Mouse (Mus musculus) right cerebral cortex, postnatal 25 days (tissue): ENCODE data around the gene Vac14.

Source experiments
- DNase-seq: peaks from one replicate; pipeline ENCODE4 v3.0.0; 2022

Gene Vac14

DNA sequence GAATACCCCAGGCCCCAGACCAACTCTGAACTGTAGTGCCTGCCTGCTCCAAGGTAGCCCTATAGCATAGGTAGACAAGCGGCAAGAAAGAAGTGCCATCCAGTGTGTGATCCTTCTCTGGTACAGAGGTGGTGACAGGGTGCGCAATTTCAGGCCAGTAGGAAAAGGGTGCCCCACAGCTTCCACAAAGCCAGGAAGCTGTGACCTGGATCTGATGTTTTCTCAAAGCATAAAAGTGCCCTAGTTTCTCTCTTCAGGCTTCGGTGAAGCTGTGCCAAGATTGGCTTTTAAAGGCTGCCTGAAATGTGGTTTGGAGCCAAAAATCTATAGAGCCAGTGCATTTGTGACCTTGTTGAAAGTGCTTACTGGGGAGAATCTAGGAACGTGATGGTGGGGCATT lies 76.4 kb downstream of the Vac14 start:
- no peak for DNase-seq

DNA sequence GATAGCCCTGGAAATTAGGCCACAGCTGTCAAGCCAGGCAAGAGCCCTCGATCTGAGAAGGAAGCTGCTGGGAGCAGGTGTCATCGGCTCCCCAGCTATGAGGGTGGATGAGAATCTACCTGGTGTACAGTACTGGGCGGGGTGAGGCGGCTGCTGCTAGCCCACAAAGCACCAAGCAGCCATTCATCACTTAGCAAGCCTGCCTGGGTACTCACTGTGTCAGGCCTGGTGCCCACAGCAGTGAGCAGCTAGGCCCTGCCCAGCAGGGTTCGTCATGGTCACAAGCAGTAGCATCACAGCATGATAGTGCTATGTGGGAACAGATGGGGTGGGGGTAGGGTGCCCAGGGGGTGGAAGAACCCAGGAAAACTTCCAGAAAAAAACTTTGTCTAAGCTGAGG lies 77.0 kb downstream of the Vac14 start:
- no peak for DNase-seq

DNA sequence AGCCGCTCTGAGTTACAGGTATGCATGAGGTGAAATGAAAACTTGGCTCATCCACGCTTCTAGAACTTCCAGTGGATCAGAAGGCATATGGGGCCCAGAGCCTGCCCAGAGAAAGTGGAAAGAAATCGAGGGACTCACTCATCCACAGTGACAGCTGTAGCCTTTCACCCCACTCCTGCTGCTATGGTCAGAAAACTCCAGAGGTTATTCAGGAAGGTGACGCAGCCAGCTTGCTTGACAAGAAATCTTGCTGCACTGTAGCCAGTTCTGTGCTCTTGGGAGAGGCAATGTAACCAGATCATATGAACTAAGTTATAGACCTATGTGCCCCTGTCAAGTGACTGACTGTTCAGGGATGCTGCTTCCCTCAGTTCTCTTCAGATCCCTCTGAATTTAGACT lies 77.7 kb downstream of the Vac14 start:
- no peak for DNase-seq

DNA sequence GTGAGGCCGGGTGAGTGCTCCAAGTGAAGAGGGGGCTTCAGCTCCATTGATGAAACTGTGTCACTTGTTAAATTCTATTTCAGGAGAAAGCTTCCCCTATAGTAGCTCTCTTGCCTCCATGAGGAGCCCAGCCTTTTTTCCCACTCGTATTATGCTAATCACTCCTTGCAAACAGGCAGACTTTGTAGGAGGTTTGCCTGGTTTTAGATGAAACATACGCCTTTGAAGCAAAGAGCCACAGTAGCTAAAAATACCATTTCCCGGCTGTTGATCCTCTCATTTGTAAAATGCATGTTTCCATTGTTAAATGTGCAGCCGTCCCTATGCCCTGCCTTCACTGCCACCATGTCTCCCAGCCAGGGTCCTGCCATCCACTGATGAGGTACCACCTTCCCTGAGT lies 79.2 kb downstream of the Vac14 start:
- no peak for DNase-seq

DNA sequence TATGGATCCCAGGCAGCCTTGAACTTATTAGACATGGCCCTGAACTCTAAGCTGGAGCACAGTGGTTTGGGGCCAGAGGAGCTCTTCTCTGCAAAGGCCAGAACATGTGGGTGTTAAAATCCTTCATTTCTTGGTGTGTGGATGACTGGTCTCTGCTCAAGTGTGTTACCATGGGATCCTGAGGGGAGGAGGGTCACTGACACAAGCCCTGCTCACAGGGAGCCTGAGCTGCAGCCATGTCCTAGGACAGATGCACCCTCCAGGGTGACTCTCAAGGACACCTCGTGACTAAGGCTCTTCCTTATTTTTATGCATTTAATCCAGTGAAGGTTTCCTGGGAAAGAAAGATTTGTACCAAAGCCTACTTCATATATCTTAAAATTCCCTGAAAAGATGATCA lies 79.7 kb downstream of the Vac14 start:
- DNase-seq = no peak

DNA sequence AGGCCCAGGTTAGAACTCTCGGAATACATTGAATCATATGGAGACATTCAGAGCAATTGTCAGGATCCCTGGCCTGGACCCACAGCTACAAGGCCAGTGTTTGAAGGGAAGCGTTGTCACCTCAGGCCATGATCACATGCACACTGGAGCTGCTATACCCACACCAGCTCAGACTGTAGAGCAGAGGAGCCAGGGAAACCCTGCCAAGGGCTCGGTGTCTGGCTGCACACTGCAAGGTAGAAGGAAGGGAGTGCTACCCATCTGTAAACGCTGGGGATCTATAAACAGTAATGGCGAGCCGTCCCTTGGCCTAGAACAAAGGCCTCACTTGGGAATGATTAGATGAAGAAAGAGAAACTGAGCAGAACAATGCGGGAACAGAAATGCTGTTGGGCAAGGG lies 81.1 kb downstream of the Vac14 start:
- no peak for DNase-seq

DNA sequence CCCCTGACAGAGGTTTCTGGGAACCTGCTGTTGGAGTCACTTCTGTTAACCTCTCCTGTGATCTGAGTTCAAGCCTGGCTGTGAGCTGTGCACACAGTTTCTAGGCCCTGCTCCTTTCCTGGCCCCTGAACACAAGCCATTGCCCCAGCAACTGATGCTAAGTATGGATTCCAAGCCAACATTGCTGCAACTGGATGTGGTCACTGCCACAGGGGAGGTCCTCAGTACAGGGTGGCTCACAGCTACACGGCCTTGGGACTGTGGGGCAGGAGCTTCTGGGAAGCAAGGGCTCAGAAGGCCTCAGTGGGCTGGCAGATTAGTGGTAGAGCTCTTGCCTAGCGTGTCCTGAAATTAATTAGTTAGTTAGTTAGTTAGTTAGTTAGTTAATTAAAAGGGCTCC lies 82.2 kb downstream of the Vac14 start:
- no peak for DNase-seq

DNA sequence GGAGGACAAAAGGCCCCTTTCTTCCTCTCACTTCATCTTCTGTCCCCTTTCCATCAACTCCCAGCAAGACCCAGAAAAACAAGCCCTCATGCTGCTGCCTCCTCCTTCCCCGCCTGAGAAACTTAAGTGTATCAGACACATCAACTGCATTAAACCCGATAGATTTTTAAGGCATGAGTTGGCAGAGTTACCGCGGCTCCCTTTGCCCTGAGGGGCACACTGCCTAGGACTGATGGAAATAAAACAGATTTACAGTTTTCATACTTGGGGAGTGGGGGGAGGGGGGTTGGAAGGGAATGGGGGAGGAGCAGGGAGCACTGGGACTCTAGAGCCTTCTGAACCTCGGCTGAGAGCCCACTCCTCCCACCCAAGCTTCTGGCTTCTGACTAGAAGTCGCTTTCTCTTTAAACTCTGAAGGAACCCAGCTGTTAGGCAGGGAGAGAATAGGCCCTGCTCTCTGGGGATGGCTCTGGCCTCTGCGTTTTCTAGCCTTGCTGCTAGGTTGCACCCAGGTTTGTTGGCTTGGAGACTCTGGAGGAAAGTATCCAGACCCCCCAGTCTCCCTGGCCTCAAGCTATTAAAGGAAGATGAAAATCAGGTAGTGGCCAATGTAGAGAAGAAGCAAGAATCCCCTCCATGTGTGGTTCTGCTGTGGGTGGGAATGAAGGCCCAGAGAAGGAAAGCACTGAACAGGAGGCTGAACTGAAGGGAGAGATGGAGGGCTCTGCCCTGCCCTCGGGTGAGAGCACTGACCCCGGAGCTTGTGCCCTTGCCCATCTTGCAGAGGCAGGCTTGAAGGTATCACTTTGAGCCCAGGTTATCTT lies 84.5 kb downstream of the Vac14 start:
- DNase-seq = no peak

DNA sequence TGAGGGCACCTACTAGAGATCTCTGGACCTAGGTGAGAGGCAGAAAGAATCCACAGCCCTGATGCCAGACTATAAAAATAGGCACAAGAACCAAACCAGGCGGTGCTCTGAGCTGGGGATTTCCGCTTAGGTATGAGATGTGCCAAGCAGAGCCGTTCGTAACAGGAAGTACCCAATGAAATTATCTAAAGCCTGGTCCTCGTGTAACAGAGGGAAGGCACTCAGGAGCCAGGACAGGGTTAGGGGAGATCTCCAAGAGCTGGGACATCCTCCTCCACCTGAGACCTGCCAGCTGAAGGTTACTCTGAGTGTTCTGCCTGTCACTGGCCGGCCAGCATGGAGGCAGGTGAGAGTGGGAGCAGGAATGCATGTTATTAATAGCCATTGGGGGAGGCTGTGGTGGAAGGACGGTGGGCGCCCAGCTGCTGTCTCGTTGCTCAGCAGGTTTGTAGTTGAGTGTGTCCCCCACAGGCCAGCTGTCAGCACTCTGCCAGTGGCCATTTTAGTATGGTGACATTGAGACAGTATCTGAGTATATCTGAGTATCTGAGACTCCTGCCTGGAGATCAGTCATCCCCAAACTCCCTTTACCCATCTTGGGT lies 85.2 kb downstream of the Vac14 start:
- no peak for DNase-seq

DNA sequence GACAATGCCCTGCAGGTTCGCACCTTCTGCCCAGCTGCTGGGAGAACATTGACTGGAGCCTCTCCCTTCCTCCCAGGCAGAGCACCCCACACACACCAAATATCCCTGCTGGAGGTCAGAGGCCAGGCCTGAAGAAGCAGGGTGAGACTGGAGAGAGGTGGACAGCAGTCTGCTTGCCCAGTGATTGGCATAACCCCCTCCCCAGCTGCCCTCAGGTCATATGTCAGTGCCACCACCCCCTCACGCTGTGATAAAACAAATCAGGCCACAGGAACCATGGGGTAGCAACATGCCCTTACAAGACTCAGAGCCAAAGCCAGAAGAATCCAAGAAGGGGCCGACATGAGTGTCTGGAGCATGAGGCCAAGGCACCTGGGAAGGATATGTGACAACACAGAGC lies 85.7 kb downstream of the Vac14 start:
- no peak for DNase-seq

DNA sequence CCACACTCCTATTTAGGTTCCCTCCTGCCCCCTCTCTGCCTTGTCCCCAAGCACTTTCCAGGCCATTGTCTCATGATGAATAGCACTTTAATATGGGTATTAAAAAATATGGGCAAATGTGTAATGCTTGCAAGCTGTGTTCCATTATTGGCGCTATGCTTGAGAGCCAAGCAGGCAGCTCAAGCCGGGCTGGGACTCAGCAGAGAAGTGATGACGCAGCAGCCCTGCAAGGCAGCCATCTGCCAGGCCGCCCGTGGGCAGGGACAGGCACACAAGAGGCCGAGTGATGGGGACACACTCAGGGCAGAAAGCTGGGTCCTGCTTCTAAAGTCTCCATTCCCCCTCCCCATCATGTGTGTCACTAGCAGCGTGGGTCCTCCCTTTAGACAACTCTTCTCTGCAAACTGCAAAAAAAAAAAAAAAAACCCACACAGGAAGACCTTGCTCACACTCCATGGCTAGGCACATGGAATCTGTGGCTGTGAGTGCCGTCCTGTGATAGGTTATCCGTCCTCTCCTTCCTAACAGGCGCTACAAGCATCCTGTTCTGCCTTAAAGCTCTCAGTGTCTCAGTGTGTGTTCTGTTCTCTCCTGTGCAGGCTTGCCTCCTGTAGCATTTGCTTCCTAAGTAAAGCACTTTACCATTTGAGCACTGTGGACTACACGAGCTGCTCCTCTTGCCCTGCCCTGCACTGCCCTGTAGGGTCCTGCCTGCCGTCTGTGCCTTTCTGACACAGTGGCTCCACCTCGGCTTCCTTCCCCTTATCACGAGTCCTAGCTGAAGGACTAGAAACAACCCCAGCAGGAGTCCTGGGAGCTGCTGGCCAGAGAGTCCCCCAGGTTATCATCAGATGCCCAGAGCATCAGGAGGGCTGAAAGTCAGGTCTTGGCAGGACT lies 87.3 kb downstream of the Vac14 start:
- no peak for DNase-seq

DNA sequence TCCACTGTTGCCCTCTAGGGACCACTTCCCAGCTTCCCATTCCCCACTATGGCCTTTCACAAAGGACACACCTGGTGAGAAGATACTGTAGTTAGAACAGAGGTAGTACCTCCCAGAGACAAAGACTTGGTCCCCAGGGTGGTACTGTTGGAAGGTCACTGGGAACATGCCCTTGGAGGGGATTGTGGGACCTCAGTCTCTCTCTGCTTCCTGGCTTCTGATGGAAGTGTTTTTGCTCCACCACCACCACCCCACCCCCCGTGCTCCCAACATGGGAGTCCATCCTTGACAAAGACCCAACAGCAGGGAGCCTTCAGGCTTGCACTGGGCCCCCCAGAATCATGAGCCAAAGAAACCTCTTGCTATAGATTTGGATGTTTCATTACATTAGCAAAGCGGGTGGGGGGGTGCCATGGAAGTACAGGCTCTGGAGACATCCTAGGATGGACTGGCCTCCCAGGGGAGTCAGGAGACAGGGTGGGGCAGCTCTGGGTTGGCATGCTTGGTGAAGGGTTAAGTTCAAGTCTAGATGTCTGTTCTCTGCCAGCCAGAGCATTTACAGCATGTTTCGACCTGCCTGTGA lies 88.0 kb downstream of the Vac14 start:
- DNase-seq = no peak

DNA sequence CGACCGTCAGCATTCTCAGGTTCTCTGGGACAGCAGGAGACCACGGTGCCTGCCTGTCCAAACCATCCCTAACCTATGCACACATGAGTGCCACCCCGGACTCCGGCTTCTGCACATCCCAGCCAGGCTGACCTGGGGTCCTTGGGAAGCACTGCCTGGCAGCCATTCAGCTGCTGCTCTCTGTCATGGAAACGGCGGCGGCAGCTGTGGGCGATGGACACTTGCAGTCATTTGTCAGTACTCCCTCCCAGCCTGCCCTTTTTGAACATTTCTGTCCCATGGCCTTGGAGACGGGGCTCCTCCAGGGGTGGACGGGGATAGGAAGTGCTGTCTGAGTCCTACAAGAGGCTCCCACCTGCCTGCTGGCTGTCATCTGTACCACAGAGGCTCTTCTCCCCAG lies 90.0 kb downstream of the Vac14 start:
- no peak for DNase-seq

DNA sequence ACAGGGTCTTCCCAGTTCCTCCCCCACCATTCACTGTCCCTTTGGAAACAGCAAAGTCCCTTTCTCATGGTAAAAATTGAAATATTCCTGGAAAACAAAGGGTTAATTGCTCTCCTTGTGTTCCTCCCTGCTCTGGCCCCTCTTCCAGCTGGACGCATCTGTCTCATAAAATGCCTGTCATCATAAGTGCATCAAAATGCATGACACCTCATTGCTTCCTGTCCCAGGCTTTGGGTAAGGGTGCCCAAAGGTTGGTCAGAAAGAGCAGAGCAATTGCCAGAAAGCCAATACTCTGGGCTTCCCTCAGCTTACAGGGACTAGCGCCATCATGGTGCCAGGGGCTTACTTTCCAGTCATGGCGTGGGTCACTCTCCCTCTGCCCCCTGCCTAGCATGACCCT lies 92.2 kb downstream of the Vac14 start:
- no peak for DNase-seq

DNA sequence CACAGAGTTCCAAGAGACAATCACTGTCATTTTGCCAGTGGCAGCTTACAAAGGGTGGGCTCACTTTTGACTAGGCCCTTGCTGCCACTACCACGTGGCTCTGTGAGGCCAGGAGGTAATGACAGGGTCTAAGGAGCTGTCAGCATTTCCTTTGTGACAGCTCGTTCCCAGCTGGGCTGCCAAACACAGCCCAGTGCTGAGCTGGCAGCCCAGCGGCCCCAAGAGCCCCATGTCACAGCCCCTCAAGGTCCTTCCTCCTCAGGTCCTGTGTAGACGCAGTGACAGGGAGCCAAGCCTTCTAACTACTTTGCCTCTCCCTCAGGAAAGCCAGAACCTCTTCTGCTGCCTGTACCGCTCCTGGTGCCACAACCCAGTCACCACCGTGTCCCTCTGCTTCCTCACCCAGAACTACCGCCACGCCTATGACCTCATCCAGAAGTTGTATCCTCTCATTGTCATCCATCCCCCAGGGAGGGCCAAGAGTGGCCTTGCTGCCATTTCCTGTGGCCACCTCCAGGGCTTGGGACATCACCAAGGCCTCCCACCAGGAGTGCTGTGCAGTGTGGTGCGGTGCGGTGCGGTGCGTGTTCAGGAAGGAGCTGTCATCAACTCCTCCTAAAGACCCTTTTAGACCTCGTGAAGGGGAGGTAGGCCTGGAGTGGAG lies 93.0 kb downstream of the Vac14 start:
- DNase-seq = no peak

DNA sequence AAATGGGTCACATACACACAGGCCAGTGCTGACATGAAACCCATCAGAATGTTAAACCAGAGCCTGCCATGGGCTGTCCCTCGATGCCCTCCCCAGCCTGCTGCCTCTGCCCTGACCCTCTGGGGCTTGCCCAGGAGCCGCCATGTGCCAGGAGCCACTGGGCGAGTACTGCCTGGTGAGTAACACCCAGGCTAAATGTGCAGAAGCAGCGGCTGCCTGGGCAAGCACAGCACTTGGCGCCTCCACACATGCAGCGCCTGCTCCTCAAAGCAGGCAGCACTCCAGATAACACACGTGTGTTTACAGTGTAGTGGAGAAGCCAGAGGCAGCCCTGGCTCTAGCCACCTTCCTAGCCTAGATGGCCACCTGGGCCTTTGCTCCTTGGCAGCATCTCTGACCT lies 94.7 kb downstream of the Vac14 start:
- peak; percentile 70 for DNase-seq

DNA sequence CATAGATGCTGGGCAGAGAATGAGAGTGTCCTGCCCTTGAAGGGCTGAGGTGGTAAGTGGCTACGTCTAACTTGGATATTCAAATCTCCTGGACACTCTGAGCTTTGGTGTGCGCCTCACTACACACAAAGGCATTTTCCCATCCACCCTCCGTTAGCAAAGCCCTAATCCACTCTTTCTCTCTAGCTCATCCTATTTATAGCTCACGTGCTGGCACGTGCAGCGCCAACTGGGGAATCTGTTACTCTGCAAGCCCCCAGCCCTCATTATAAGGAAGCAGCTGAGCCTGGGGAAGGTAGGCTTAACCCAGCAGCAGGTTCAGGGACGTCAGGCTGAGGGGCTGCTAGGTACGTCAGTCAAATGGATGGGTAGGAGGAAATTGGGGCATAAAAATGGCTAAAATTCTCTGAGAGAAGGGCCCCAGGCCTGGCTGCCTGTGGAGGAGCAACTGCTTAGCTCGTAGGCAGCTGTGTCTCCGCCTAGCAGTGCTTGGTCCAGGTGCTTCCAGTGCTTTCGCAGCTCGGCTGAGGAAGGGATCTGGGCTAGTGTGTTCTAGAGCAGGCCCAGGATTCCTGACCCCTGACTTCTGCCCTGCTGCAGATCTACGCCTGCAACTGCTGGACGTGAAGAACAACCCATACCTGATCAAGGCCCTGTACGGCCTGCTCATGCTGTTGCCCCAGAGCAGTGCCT lies 96.6 kb downstream of the Vac14 start:
- DNase-seq = peak; percentile 9

DNA sequence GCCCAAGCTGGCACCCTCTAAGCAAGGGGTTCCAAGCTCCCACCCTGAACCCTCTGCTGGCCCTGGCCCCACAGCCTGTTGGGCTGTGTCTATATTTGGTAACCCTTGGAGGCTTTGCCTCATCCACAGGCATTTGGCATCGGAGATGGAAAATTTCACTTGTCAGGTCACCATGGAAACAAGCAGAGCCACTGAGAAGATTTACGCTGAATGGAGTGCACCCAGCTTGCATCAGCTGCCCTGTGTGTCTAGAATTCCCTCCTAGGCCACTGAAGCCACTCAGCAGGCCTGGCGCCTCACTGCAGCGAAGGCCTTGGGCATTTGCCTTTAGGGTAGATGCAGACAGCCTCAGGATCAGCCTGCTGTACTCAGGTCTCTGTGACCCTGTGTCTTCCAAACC lies 97.7 kb downstream of the Vac14 start:
- DNase-seq = peak; percentile 69

DNA sequence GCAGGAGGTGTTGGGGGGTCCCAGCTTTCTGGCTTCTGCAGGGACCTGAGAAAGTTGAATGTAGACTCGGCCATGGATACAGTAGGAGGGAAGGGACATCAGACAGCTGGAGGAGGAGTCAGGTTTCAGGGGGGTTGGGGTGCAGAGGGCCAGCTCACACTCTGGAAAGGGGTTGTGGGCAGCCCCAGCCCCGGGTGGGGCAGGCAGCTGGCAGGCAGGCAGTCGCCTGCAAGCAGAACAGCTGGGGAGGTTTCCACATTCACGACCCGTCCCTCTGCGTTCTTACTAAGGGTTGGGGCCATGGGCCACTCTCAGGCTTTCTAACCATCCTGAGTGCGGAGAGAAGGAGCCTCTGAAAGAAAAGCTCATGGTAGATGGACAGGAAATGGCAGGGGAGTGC lies 98.7 kb downstream of the Vac14 start:
- DNase-seq = no peak

DNA sequence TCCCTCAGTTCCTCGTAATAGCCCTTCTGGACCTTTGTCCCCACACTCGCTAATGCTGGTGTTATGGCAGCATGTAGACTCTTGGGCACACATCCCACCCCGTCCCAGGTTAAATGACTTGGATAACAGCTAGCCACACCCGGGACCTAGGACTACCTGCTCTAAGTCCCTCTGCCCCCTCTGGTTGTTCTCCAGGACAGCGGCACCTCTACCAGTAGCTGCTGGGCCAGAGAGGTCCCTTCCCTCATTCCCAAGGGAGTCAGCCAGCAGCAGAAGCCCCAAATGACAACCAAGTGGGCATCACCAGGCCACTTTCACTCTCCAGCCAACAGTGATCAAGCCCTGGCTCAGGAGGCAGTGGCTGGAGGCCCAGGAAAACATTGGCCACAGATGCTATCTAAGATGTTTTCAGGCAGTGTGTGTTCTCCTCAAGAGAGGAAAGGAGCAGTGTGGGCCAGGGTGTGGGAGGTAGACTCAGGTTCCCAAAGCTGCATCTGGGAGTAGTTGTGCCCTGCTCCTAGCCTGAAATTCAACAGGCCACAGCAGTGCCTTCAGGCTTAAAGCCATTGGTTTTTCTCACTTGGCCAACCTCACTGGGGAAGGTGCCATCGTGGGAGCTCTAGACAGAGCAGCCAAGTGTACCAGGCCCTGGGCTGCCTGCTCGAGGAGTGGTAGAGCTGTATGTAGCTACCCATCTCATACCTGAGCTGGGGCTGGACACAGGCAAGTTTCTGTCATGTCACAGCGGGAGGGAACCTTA lies 100.0 kb downstream of the Vac14 start:
- DNase-seq = no peak

DNA sequence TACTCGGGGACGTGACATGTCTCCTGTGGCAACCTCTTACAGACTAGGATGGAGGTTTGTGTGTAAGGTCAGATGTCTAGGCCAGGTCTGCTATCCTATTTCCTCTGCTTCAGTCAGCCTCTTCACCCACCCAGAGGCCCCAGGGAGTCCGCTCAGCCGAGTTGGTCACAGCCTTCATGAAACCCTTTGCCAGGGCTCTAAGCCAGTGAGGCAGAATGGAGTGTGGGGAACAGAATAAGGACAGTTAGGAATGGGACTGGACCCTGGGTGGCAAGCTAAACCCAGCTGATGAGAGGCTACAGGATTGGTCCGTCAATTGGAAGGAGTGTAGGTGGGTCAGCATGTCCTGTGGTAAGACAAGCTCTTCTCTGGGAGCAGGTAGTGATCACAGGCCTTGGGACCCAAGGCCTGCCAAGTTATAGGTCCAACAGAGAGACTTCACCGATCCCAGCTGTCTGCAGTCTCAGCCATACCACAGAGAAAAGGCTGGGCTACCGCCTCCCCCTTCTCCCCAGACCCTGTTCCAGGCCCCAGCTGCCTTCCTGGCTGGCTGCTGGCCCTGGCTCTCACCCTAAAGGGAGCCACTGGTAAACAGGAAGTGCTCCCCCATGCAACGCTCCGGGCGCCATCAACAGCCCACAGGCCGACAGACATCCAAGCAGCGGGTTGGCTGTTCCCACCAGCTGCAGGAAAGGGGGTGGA lies 100.7 kb downstream of the Vac14 start:
- no peak for DNase-seq
